Mouse (Mus musculus) kidney, adult 2 months (tissue): ENCODE measurements around the gene Cd200r3.

ENCODE experiments used
- CTCF ChIP-seq: fragments of 200-500 bp; conservative IDR thresholded peaks from 2 replicates; pipeline ENCODE4 v1.5.1; 2011; ENCODE audit warnings: low read depth, mild to moderate bottlenecking, control low read depth, low read length, moderate library complexity, mixed read lengths; ENCODE audit not compliant: insufficient read depth, insufficient read length
- POLR2A ChIP-seq: fragments of 200-500 bp; IDR thresholded peaks from one replicate; pipeline ENCODE4 v1.6.1; 2011; ENCODE audit warnings: low read depth, low read length, control low read depth

GRCm38 (mm10) chr16:44993319-44994019 is 50.0 kb downstream of the Cd200r3 start:
- TF ChIP-seq CTCF (no peak), POLR2A (no peak)
